Mouse (Mus musculus): Measurements from ENCODE around the gene Tmem258.

DNA sequence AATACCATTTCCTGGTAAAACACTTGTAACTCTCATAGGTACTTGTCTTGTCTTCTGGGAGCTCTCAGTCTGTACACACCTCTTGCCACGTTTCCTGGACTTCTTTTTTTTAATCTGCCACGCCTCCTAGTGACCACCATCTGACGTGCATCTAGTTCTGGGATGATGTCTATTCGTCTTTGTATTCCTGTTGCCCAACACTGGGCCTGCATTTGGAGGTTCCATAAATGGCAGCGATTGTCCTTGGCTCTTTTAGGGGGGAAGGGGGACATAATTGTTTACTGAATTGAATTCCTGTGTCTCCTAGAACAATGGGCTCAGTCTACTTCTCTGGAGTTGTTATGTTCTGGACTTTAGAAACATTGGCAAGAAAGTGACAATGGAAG lies 795 bp downstream of the Tmem258 start:
- peak; percentile 65 for TF ChIP-seq CTCF (IDR thresholded peaks at IDR 0.05; ENCODE audit: low read depth)
- no peak for TF ChIP-seq EP300 (optimal IDR thresholded peaks at IDR 0.05)
